Mouse (Mus musculus): Measurements from ENCODE around the gene Stra6. TPM values are rescaled to one million over a fixed set of nuclear protein-coding genes. Genes with fewer than 3 reads are reported as not detected.

Gene Stra6
- polyA plus RNA-seq, 1 experiment from 2014 or later: 46.6 TPM

Other genes starting within 250 kb of the Stra6 start
- 19.5 and 21.0 TPM in 2 replicates for gene Arid3b, start 227.0 kb upstream of the Stra6 start, polyA plus RNA-seq (2016; fragmentation: Nextera tagmentation; extraction: Ambion mirVana)
- gene Ubl7, start 152.8 kb upstream of the Stra6 start, polyA plus RNA-seq (2016; fragmentation: Nextera tagmentation; extraction: Ambion mirVana): 148 and 153 TPM in 2 replicates
- 0.85 and 1.3 TPM in 2 replicates for gene Sema7a, start 123.7 kb upstream of the Stra6 start, polyA plus RNA-seq (2016; fragmentation: Nextera tagmentation; extraction: Ambion mirVana)
- 0.17 TPM in 1 of 2 replicates, not detected in the other for gene Cyp11a1, start 57.4 kb upstream of the Stra6 start, polyA plus RNA-seq (2016; fragmentation: Nextera tagmentation; extraction: Ambion mirVana)
- gene Ccdc33, start 55.0 kb downstream of the Stra6 start, polyA plus RNA-seq (2016; fragmentation: Nextera tagmentation; extraction: Ambion mirVana): 0.70 and 1.3 TPM in 2 replicates
- 48.7 and 51.6 TPM in 2 replicates for gene Islr, start 140.5 kb downstream of the Stra6 start, polyA plus RNA-seq (2016; fragmentation: Nextera tagmentation; extraction: Ambion mirVana)
- gene Islr2, start 140.5 kb downstream of the Stra6 start, polyA plus RNA-seq (2016; fragmentation: Nextera tagmentation; extraction: Ambion mirVana): 13.8 and 15.4 TPM in 2 replicates
- gene Pml, start 186.0 kb downstream of the Stra6 start, polyA plus RNA-seq (2016; fragmentation: Nextera tagmentation; extraction: Ambion mirVana): 5.6 and 8.2 TPM in 2 replicates
- gene Stoml1, start 189.4 kb downstream of the Stra6 start, polyA plus RNA-seq (2016; fragmentation: Nextera tagmentation; extraction: Ambion mirVana): 62.6 and 71.5 TPM in 2 replicates
- gene Loxl1, start 249.4 kb downstream of the Stra6 start, polyA plus RNA-seq (2016; fragmentation: Nextera tagmentation; extraction: Ambion mirVana): 13.5 and 14.7 TPM in 2 replicates